Mouse (Mus musculus): Measurements from ENCODE around the gene Tgfbi. TPM values are rescaled to one million over a fixed set of nuclear protein-coding genes. Genes with fewer than 3 reads are reported as not detected.

Tgfbi gene
- total RNA-seq, 1 experiment from 2014 or later, result 32.9 TPM

GRCm38 (mm10) chr13:56634920-56635319, 25.6 kb downstream of the Tgfbi start:
- DNase-seq, result peak; percentile 19

GRCm38 (mm10) chr13:56637027-56637426, 27.7 kb downstream of the Tgfbi start:
- no peak for DNase-seq

GRCm38 (mm10) chr13:56641746-56642145, 32.4 kb downstream of the Tgfbi start:
- DNase-seq, result peak; percentile 46

GRCm38 (mm10) chr13:56644031-56644430, 34.7 kb downstream of the Tgfbi start:
- no peak for DNase-seq

- DNase-seq, result no peak
Observed at GRCm38 (mm10) chr13:56645744-56646143, 36.4 kb downstream of the Tgfbi start.

- DNase-seq, result peak; percentile 52
Observed at GRCm38 (mm10) chr13:56647597-56648405, 38.5 kb downstream of the Tgfbi start.

GRCm38 (mm10) chr13:56650020-56650419, 40.7 kb downstream of the Tgfbi start:
- DNase-seq, result no peak

- DNase-seq, result no peak
Observed at GRCm38 (mm10) chr13:56652381-56652780, 43.1 kb downstream of the Tgfbi start.

GRCm38 (mm10) chr13:56654176-56654575, 44.9 kb downstream of the Tgfbi start:
- DNase-seq, result no peak

- DNase-seq, result peak; percentile 82
Observed at GRCm38 (mm10) chr13:56657946-56658512, 48.7 kb downstream of the Tgfbi start.

GRCm38 (mm10) chr13:56658931-56659330, 49.6 kb downstream of the Tgfbi start:
- no peak for DNase-seq

- peak; percentile 45 for DNase-seq
Observed at GRCm38 (mm10) chr13:56661914-56662621, 52.7 kb downstream of the Tgfbi start.

- DNase-seq, result no peak
Observed at GRCm38 (mm10) chr13:56664256-56665170, 55.2 kb downstream of the Tgfbi start.

- no peak for DNase-seq
Observed at GRCm38 (mm10) chr13:56671206-56671605, 61.9 kb downstream of the Tgfbi start.

- no peak for DNase-seq
Observed at GRCm38 (mm10) chr13:56677731-56678130, 68.4 kb downstream of the Tgfbi start.

- DNase-seq, result peak; percentile 52
Observed at GRCm38 (mm10) chr13:56678188-56678787, 69.0 kb downstream of the Tgfbi start.

- DNase-seq, result no peak
Observed at GRCm38 (mm10) chr13:56678826-56679504, 69.6 kb downstream of the Tgfbi start.

- no peak for DNase-seq
Observed at GRCm38 (mm10) chr13:56681924-56682323, 72.6 kb downstream of the Tgfbi start.

GRCm38 (mm10) chr13:56682326-56682725, 73.0 kb downstream of the Tgfbi start:
- DNase-seq, result no peak

GRCm38 (mm10) chr13:56683306-56683705, 74.0 kb downstream of the Tgfbi start:
- no peak for DNase-seq

All from adrenal gland, postnatal 25 days (tissue).